Mouse (Mus musculus) ES-Bruce4 (cell line): ENCODE results near the gene Slc38a9. TPM values are rescaled to one million over a fixed set of nuclear protein-coding genes. Genes with fewer than 3 reads are reported as not detected.
A peak's percentile ranks its signal among the peaks of the same experiment; 100 is the strongest.

Source experiments
- H3K27ac ChIP-seq: 2 replicates; pipeline ENCODE4 v1.5.1; 2012; ENCODE audit warnings: low read length, inconsistent platforms; ENCODE audit not compliant: insufficient read depth
- H3K27me3 ChIP-seq: 2 replicates; pipeline ENCODE4 v1.6.1; 2012; ENCODE audit warnings: mild to moderate bottlenecking, low read length, inconsistent platforms; ENCODE audit not compliant: control insufficient read depth, poor library complexity, insufficient read depth, severe bottlenecking
- H3K36me3 ChIP-seq: 2 replicates; pipeline ENCODE4 v1.6.1; 2012; ENCODE audit warnings: inconsistent platforms, mild to moderate bottlenecking, low read length, moderate library complexity; ENCODE audit not compliant: control insufficient read depth, poor library complexity, insufficient read depth, severe bottlenecking
- H3K4me1 ChIP-seq: one replicate; pipeline ENCODE4 v1.8.1; 2011; ENCODE audit warnings: low read length; ENCODE audit not compliant: control insufficient read depth, insufficient read depth
- H3K4me3 ChIP-seq: 2 replicates; pipeline ENCODE4 v1.5.1; 2011; ENCODE audit warnings: low read depth, mild to moderate bottlenecking, low read length
- H3K9ac ChIP-seq: 2 replicates; pipeline ENCODE4 v1.6.1; 2012; ENCODE audit warnings: low read depth, mild to moderate bottlenecking, inconsistent platforms; ENCODE audit not compliant: poor library complexity, severe bottlenecking
- H3K9me3 ChIP-seq: replicated peaks from 2 replicates; pipeline ENCODE4 v1.6.1; 2012; ENCODE audit warnings: mild to moderate bottlenecking, low read length, inconsistent platforms; ENCODE audit not compliant: control insufficient read depth, poor library complexity, insufficient read depth, severe bottlenecking
- CTCF ChIP-seq: IDR thresholded peaks from one replicate; pipeline ENCODE4 v1.8.1; 2011; ENCODE audit warnings: low read depth, low read length
- EP300 ChIP-seq: IDR thresholded peaks from 2 replicates; pipeline ENCODE4 v1.6.1; 2011; ENCODE audit warnings: low read depth, low read length; ENCODE audit not compliant: insufficient read depth
- POLR2A ChIP-seq: IDR thresholded peaks from one replicate; pipeline ENCODE4 v1.8.1; 2011; ENCODE audit warnings: low read length; ENCODE audit not compliant: insufficient read depth
- polyA plus RNA-seq: library from polyadenylated mRNA; stranded (reverse); fragments of >200 nt; gene quantifications from 2 replicates; pipeline ENCODE4 v1.2.4, GENCODE M21; 2011; ENCODE audit warnings: low read depth; ENCODE audit not compliant: missing spikeins, insufficient read depth, insufficient read length

Slc38a9 gene
- polyA plus RNA-seq, 1 experiment: 16.9 TPM

DNA sequence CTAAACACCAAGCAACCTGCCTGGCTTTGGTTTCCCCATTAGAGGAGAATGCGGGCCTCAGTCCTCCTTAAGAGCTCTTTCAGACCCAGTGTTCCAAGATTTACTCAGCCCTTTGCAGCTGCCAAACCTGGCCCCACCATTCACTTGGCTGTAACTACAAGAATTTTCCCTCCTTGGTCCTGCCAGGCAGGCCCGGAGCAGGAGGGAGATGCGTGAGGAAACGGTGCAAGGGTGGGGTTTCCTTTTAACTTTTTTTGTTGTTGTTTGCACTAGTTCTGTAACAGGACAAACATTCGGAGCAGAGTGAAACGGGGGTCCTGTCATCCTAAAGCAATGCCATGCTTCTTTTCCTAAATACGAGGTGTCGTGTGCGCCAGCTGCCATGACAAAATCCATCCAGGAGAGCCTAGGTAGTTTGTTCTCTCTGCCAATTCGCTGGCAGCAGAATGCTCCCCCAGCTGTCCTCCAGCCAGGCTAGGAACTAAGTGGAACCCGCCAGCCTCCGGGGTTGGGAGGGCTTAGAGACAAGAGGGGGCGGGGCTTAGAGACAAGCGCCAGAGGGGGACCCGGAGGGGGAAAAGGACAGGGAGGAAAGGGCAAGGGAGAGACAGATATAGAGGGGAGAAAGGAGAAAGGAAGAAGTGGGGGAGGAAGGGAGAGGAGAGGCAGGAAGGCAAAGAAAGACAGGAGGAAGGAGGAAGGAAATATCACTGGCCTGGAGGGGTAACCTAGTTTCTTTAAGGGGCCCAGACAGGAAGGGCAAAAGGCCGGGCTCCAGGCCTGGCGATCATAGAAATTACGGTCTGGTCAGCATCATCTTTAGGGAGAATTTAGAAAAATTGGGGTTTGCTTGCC lies 91.1 kb downstream of the Slc38a9 start:
- TF ChIP-seq POLR2A (peak; percentile 36), EP300 (no peak)
- peak overlapping the region; percentile 84 for H3K27ac ChIP-seq
- no peaks in the 10 kb centered on the region for H3K9me3 ChIP-seq
- peak overlapping the region; percentile 71 for H3K9ac ChIP-seq
- no peaks in the 10 kb centered on the region for H3K36me3 ChIP-seq
- H3K4me1 ChIP-seq: peaks cover 12% of the 10 kb centered on the region
- peak overlapping the region; percentile 51 for H3K4me3 ChIP-seq
- H3K27me3 ChIP-seq: no peaks in the 10 kb centered on the region

DNA sequence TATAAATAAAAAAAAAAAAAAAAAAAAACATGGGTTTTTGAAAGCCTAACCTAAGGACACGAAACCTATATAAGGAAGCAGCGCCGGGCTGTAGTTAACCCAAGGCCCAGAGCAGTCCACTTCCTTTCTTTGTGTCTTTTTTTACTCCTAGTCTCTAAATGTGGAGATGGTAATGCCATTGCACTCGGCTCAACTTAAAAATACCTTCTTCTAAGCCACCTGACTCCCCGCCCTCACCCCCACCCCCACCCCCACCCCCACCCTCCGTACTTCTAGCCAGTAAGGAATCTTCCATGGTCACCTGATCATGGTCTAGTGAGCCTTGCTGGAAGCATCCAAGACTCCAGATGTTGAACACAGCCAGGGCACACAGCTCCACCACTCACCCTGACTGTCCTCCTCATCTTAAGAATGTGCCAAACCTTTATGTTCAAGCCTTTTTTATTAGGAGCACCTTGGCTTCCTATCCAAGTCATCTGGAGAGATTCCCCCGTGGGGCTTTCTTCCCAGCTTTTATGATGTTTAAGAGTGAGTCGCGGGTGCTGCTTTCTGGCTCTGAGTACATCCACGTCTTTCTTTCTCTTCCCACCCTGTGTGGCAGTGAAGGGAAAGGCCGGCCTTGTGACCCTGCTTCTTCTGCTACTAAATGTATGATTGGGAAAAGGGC lies 91.9 kb downstream of the Slc38a9 start:
- Histone ChIP-seq H3K4me1 (peaks cover 9% of the 10 kb centered on the region), H3K36me3 (no peaks in the 10 kb centered on the region), H3K9me3 (no peaks in the 10 kb centered on the region), H3K27ac (peak overlapping the region; percentile 84), H3K27me3 (no peaks in the 10 kb centered on the region), H3K4me3 (peak overlapping the region; percentile 12; the same call in 1 of the 2 replicates), H3K9ac (peak overlapping the region; percentile 71)
- TF ChIP-seq EP300: no peak
- no peak for TF ChIP-seq CTCF
- TF ChIP-seq POLR2A: peak; percentile 41

DNA sequence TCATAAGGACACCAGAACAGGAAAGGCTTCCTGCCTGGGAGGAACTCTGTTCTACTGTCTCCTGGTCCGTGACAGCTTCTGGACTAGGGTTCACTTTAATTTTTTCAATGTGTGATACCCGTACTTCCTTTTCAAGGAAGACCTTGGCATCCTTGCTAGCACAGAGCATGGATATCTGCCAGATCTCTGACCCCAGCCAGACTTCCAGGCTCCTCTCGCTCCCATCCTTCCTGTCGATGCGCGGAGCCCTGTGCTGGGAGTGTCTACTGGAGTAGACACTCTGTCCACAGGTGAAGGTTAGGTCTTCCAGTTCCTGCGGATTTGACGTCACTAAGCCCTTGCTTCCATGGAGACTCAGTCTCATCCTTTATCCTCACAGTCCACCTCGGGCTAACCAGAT lies 93.0 kb downstream of the Slc38a9 start:
- H3K27ac ChIP-seq: no peak overlapping the region
- no peak for TF ChIP-seq EP300
- no peak for TF ChIP-seq CTCF
- no peak for TF ChIP-seq POLR2A

GRCm38 (mm10) chr13:112754871-112755270 lies 94.3 kb downstream of the Slc38a9 start:
- Histone ChIP-seq H3K27me3 (no peaks in the 10 kb centered on the region), H3K36me3 (no peaks in the 10 kb centered on the region), H3K9me3 (no peaks in the 10 kb centered on the region), H3K4me3 (no peak overlapping the region), H3K27ac (no peak overlapping the region), H3K9ac (no peak overlapping the region), H3K4me1 (peaks cover 11% of the 10 kb centered on the region)
- TF ChIP-seq CTCF (no peak), POLR2A (no peak), EP300 (no peak)

More for the DNA sequence above, 93.0 kb downstream of the Slc38a9 start:
- Histone ChIP-seq H3K4me3 (no peak overlapping the region), H3K36me3 (no peaks in the 10 kb centered on the region), H3K9me3 (no peaks in the 10 kb centered on the region), H3K9ac (no peak overlapping the region), H3K27me3 (no peaks in the 10 kb centered on the region), H3K4me1 (peaks cover 9% of the 10 kb centered on the region)

- Histone ChIP-seq H3K27me3 (no peaks in the 10 kb centered on the region), H3K9me3 (no peaks in the 10 kb centered on the region), H3K9ac (peak overlapping the region; percentile 36; the same call in 1 of the 2 replicates), H3K4me3 (peak overlapping the region; percentile 2; the same call in 1 of the 2 replicates), H3K27ac (peak overlapping the region; percentile 0; the same call in 1 of the 2 replicates), H3K36me3 (no peaks in the 10 kb centered on the region), H3K4me1 (peaks cover 11% of the 10 kb centered on the region)
- TF ChIP-seq EP300 (no peak), CTCF (no peak), POLR2A (no peak)
These were observed 95.0 kb downstream of the Slc38a9 start for GRCm38 (mm10) chr13:112755507-112756010.

DNA sequence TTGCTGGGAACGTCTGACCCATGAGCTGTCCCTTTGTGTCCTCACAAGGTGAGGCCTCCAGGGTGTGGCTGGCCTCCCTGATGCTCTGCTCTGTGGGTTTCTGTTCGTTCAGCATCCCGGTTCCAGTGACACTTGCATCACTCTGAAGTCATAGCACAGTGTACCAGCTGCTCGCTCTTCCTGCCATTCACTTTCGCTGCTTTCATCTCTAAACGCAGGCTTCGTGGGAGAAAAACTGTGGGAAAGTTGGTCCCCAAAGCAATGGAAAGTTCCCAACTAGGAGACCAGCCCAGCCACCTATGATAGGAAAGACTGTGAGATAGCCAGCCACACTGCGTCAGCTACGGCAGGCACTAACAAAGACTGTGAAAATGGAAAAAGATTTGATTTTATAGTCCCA lies 96.8 kb downstream of the Slc38a9 start:
- Histone ChIP-seq H3K9me3 (no peaks in the 10 kb centered on the region), H3K4me3 (no peak overlapping the region), H3K27ac (no peak overlapping the region), H3K27me3 (no peaks in the 10 kb centered on the region), H3K9ac (no peak overlapping the region), H3K36me3 (no peaks in the 10 kb centered on the region), H3K4me1 (peaks cover 8% of the 10 kb centered on the region)
- no peak for TF ChIP-seq CTCF
- no peak for TF ChIP-seq EP300
- TF ChIP-seq POLR2A: no peak
